Mouse (Mus musculus) gastrocnemius, postnatal 10 days (tissue): ENCODE data around the gene Ncln. TPM values are rescaled to one million over a fixed set of nuclear protein-coding genes. Genes with fewer than 3 reads are reported as not detected.

Experiments used
- DNase-seq: peaks from one replicate; pipeline ENCODE4 v3.0.0; 2021; ENCODE audit warnings: mixed read lengths
- total RNA-seq, 2 experiments: library from RNA; stranded (reverse); gene quantifications; 2 replicates each; pipeline ENCODE4 v1.2.3; 2021

The Ncln gene
- total RNA-seq, 2 experiments from 2014 or later: 45.9 to 48.2 TPM

GRCm38 (mm10) chr10:81489941-81490340 is 6.3 kb downstream of the Ncln start:
- no peak for DNase-seq

- no peak for DNase-seq
Observed at GRCm38 (mm10) chr10:81488081-81488480, 8.1 kb downstream of the Ncln start.

GRCm38 (mm10) chr10:81486496-81486895 is 9.7 kb downstream of the Ncln start:
- no peak for DNase-seq

GRCm38 (mm10) chr10:81485479-81486018 is 10.6 kb downstream of the Ncln start:
- no peak for DNase-seq

GRCm38 (mm10) chr10:81485060-81485449 is 11.1 kb downstream of the Ncln start:
- DNase-seq: no peak

GRCm38 (mm10) chr10:81484441-81485059 is 11.6 kb downstream of the Ncln start:
- no peak for DNase-seq

- no peak for DNase-seq
Observed at GRCm38 (mm10) chr10:81483983-81484382, 12.2 kb downstream of the Ncln start.

GRCm38 (mm10) chr10:81482533-81482889 is 13.7 kb downstream of the Ncln start, which contains the start of gene Celf5:
Gene Celf5 (minus strand): TSS chr10:81482709.
- peak; percentile 65 for DNase-seq

GRCm38 (mm10) chr10:81481605-81482532 is 14.3 kb downstream of the Ncln start:
- DNase-seq: no peak

GRCm38 (mm10) chr10:81474461-81474860 is 21.7 kb downstream of the Ncln start:
- DNase-seq: no peak

GRCm38 (mm10) chr10:81473003-81473451 is 23.2 kb downstream of the Ncln start:
- no peak for DNase-seq

GRCm38 (mm10) chr10:81472403-81473002 is 23.7 kb downstream of the Ncln start:
- DNase-seq: no peak

GRCm38 (mm10) chr10:81470454-81470853 is 25.7 kb downstream of the Ncln start:
- DNase-seq: no peak

GRCm38 (mm10) chr10:81469253-81469652 is 26.9 kb downstream of the Ncln start:
- DNase-seq: no peak

GRCm38 (mm10) chr10:81467670-81468235 is 28.4 kb downstream of the Ncln start:
- DNase-seq: no peak

GRCm38 (mm10) chr10:81466881-81467280 is 29.3 kb downstream of the Ncln start:
- DNase-seq: no peak

- peak; percentile 3 for DNase-seq
Observed at GRCm38 (mm10) chr10:81466066-81466465, 30.1 kb downstream of the Ncln start.

- DNase-seq: peak; percentile 3
Observed at GRCm38 (mm10) chr10:81465265-81465645, 30.9 kb downstream of the Ncln start.

- DNase-seq: peak; percentile 39
Observed at GRCm38 (mm10) chr10:81464405-81465264, 31.6 kb downstream of the Ncln start.

GRCm38 (mm10) chr10:81463531-81463930 is 32.7 kb downstream of the Ncln start:
- peak; percentile 2 for DNase-seq

- DNase-seq: peak; percentile 3
Observed at GRCm38 (mm10) chr10:81462917-81463316, 33.3 kb downstream of the Ncln start.
